Mouse (Mus musculus): ENCODE measurements around the gene Shoc2.
"Not testable (repeated sequence)": the region's sequence is repeated elsewhere in the genome, so short reads cannot be mapped to it uniquely, and the experiment has no call there.

Gene Shoc2

GRCm38 (mm10) chr19:53943802-53944785 is at the start of gene Shoc2, which contains the start of gene Bbip1:
Shoc2 (plus strand) TSS chr19:53944306.
Bbip1 (minus strand) TSS chr19:53944627.
- DNase-seq (ENCODE audit: low read depth): peak; percentile 99

- peak; percentile 91 for DNase-seq (ENCODE audit: low read depth)
Observed at GRCm38 (mm10) chr19:53894538-53895121, 49.5 kb upstream of the Shoc2 start.

GRCm38 (mm10) chr19:53898046-53898445 is 46.1 kb upstream of the Shoc2 start:
- no peak for DNase-seq (ENCODE audit: low read depth)

GRCm38 (mm10) chr19:53898498-53898897 is 45.6 kb upstream of the Shoc2 start:
- DNase-seq (ENCODE audit: low read depth): no peak

- no peak for DNase-seq (ENCODE audit: low read depth)
Observed at GRCm38 (mm10) chr19:53898970-53899900, 44.9 kb upstream of the Shoc2 start.

- no peak for DNase-seq (ENCODE audit: low read depth)
Observed at GRCm38 (mm10) chr19:53899941-53900610, 44.0 kb upstream of the Shoc2 start.

- DNase-seq (ENCODE audit: low read depth): no peak
Observed at GRCm38 (mm10) chr19:53901931-53902738, 42.0 kb upstream of the Shoc2 start.

- peak; percentile 78 for DNase-seq (ENCODE audit: low read depth)
Observed at GRCm38 (mm10) chr19:53902739-53903487, 41.2 kb upstream of the Shoc2 start.

- no peak for DNase-seq (ENCODE audit: low read depth)
Observed at GRCm38 (mm10) chr19:53903507-53904321, 40.4 kb upstream of the Shoc2 start.

- no peak for DNase-seq (ENCODE audit: low read depth)
Observed at GRCm38 (mm10) chr19:53904833-53905480, 39.1 kb upstream of the Shoc2 start.

- DNase-seq (ENCODE audit: low read depth): no peak
Observed at GRCm38 (mm10) chr19:53906033-53906702, 37.9 kb upstream of the Shoc2 start.

GRCm38 (mm10) chr19:53906703-53907070 is 37.4 kb upstream of the Shoc2 start:
- DNase-seq (ENCODE audit: low read depth): not testable (repeated sequence)

GRCm38 (mm10) chr19:53914950-53915349 is 29.2 kb upstream of the Shoc2 start:
- DNase-seq (ENCODE audit: low read depth): no peak

- no peak for DNase-seq (ENCODE audit: low read depth)
Observed at GRCm38 (mm10) chr19:53919541-53919940, 24.6 kb upstream of the Shoc2 start.

- not testable (repeated sequence) for DNase-seq (ENCODE audit: low read depth)
Observed at GRCm38 (mm10) chr19:53921996-53922395, 22.1 kb upstream of the Shoc2 start.

GRCm38 (mm10) chr19:53925338-53925751 is 18.8 kb upstream of the Shoc2 start:
- no peak for DNase-seq (ENCODE audit: low read depth)

GRCm38 (mm10) chr19:53926705-53927104 is 17.4 kb upstream of the Shoc2 start:
- DNase-seq (ENCODE audit: low read depth): no peak

- DNase-seq (ENCODE audit: low read depth): no peak
Observed at GRCm38 (mm10) chr19:53929218-53929617, 14.9 kb upstream of the Shoc2 start.

Measured in fibroblast of lung, adult 2 months (primary cell).